Mouse (Mus musculus): ENCODE measurements at regions not wholly inside any gene's neighbourhood (a gene's known extent, or its start where the extent isn't known, plus 50 kb on each side); places are given as distances from the start of the nearest gene placed in this dataset.
"Not testable (repeated sequence)": the region's sequence is repeated elsewhere in the genome, so short reads cannot be mapped to it uniquely, and the experiment has no call there.

DNA sequence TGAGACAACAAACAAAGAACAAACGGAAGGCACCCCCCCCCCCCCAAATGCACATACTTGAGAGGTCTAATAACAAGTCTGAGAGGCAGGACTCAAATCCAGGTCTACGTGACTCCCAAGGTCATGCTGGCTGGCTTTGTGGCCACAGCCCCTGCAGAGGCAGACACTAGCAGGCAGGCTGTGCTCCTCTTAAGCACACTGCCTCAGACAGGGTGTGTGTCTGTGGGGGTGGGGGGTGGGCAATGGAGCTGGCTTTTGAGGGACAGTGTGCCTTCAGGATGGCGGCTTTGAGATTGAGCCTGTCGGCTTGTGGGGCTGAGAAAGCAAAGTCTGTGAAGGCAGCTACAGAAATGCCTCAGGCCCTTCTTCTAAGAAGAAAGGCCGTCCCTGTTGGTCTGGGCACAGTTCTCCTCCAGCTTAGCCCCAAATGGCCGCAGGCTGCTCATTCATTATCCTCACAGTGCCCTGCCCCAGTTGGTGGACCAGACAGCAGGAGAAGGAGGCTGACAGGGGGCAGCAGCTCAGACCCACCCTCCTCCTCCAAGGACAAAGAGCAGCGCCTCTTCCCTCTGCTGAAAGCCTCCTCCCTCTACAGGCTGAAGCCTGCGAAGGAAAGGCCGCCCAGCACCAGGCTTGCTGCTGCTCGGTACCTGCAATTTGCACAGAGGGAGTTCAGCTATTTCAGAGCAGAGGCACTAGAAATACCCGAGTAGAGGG is 171.3 kb upstream of the Myt1l start:
- Histone ChIP-seq H3K27ac (no peak overlapping the region), H3K4me3 (no peak overlapping the region)
- TF ChIP-seq CTCF (IDR thresholded peaks at IDR 0.05): no peak
- DNase-seq: no peak
- intact Hi-C loops (cut with DNase I): no loop called here

GRCm38 (mm10) chr12:29361236-29361635 is 166.9 kb upstream of the Myt1l start:
- intact Hi-C loops (cut with DNase I): no loop called here
- no peak for DNase-seq
- no peak overlapping the region for H3K27ac ChIP-seq
- TF ChIP-seq CTCF (IDR thresholded peaks at IDR 0.05): no peak
- H3K4me3 ChIP-seq: no peak overlapping the region

GRCm38 (mm10) chr12:29367741-29368106 is 160.5 kb upstream of the Myt1l start:
- Histone ChIP-seq H3K4me3 (peak overlapping the region; percentile 68), H3K27ac (peak overlapping the region; percentile 28; the same call in 1 of the 2 replicates)
- DNase-seq; intact Hi-C loops (cut with DNase I): not testable (repeated sequence)

DNA sequence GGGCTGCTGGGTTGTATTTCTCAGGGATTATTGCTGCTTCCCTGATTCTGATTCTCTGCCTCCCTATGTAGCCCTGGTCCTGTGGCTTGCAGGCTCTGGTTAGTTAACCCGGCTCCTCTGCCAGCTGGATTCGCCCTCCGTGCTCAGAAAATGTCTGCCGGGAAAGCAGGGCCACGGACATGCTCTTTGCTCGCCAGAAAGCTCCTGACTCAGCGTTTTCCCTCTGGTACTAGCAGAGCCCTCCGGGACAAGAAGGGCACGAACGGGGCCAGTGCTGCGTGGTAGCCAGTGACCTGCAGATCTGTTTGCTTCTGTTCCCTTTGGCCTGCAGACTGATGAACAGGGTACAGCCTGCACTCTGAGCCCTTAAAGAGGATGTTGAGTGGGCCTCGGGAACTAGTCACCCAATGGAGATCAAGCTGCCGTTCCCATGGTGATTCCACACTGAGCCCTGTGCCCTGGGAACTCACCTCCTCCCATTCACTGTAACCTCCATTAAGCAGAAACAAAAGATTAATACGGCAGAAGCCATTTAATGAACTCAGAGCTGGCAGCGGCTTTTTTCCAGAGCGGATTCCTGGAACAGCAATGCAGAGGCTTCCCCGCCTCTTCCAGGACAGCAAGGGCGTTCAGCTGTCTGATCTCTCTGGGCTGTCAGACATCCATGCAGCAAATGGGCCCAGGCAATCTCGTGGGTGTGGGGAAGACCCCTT is 159.9 kb upstream of the Myt1l start:
- intact Hi-C loops (cut with DNase I): no loop called here
- peak overlapping the region; percentile 68 for H3K4me3 ChIP-seq

DNA sequence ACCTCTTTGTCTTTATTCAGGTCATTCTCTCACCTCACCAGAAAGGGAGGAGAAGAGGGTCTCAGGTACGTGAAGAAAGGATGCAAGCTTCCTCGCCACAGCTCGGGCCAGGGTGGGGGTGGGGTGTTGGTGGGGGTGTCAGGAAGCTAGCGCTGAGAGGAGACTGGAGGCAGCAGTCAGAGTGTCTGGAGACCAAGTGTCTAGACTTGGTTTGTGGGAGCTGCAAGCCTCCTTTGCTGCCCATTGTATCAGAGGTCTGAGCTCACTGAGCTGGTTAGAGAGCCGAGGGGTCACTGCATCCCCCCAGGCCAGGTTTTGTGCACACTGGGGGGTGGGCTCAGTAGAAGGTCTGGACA is 159.4 kb upstream of the Myt1l start:
- no peak for DNase-seq
- intact Hi-C loops (cut with DNase I): no loop called here
- H3K27ac ChIP-seq: no peak overlapping the region
- peak overlapping the region; percentile 68 for H3K4me3 ChIP-seq
- no peak for TF ChIP-seq CTCF (IDR thresholded peaks at IDR 0.05)

More for the DNA sequence above, 159.9 kb upstream of the Myt1l start:
- no peak for TF ChIP-seq CTCF (IDR thresholded peaks at IDR 0.05)
- peak overlapping the region; percentile 28; the same call in 1 of the 2 replicates for H3K27ac ChIP-seq
- DNase-seq: peak; percentile 55

- TF ChIP-seq CTCF (IDR thresholded peaks at IDR 0.05): no peak
- Histone ChIP-seq H3K27ac (no peak overlapping the region), H3K4me3 (no peak overlapping the region)
- intact Hi-C loops (cut with DNase I): no loop called here
- no peak for DNase-seq
Measured at GRCm38 (mm10) chr12:29391756-29392155, 136.4 kb upstream of the Myt1l start.

DNA sequence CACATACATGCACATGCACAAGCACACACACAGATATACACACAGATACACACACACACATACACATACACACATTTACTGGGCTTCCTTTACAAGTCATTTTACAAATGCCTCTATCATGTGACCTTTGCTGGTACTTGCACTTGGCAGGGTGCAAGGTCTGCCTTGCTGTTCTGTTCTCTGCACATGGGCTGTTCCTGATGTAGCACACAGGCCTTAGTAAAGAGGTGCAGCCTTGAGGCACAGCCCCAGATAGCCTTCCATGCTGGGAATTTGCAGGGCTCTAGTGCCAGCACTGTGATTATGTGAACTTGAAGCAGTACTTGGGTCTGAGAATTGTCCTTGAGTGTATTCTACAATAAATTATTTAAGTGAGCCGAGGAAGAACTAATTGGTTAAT is 133.9 kb upstream of the Myt1l start:
- Histone ChIP-seq H3K4me3 (no peak overlapping the region), H3K27ac (no peak overlapping the region)
- TF ChIP-seq CTCF (IDR thresholded peaks at IDR 0.05): no peak
- DNase-seq: no peak
- intact Hi-C loops (cut with DNase I): no loop called here

GRCm38 (mm10) chr12:29394881-29395280 is 133.3 kb upstream of the Myt1l start:
- intact Hi-C loops (cut with DNase I): no loop called here
- TF ChIP-seq CTCF (IDR thresholded peaks at IDR 0.05): no peak
- no peak for DNase-seq
- Histone ChIP-seq H3K27ac (no peak overlapping the region), H3K4me3 (no peak overlapping the region)

DNA sequence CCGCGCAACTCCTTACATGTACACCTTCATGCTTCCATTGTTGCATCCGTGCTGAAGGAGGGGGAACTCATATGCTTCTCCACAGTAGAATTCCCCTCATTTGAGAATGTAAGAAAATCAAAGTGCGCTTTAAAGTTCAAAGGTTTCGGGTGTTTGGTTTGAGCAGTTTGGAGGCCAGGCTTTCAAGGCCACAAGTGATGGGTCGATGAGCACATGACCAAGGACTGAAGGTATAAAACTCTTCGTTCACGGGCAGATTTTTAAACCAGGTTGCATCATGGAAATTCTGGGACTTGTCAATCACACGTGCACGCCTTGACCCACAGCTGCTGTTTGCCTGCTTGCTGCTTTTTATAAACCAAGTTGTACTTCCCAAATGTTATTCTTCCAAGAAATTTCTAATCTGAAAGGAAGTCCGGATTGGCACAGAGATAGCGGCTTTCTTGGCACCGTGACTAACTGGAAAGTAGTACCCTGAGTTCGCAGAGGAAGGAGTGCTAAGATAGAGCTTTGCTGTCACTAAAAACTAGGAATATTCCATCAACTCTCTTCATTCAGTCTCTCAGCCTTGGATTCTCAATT is 132.7 kb upstream of the Myt1l start:
- Histone ChIP-seq H3K4me3 (no peak overlapping the region), H3K27ac (no peak overlapping the region)
- DNase-seq: no peak
- no peak for TF ChIP-seq CTCF (IDR thresholded peaks at IDR 0.05)
- intact Hi-C loops (cut with DNase I): no loop called here

DNA sequence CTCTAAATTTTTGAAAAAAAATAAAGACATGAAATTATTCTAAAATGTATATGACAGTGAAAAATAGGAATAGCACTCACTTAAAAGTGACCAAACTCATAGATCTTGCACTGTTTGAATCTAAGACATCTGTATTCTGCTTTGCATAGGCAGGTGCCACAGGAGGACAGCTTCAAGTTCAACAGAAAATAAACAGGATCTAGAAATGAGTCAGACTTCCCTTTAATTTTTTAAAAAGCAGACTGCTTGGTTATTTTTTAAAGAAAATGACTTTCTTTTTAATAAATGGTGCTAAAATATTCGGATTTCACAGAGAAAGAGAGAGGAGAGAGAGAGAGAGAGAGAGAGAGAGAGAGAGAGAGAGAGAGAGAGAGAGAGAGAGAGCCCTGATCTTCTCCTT is 123.8 kb upstream of the Myt1l start:
- Histone ChIP-seq H3K27ac (no peak overlapping the region), H3K4me3 (no peak overlapping the region)
- intact Hi-C loops (cut with DNase I): no loop called here
- no peak for TF ChIP-seq CTCF (IDR thresholded peaks at IDR 0.05)
- DNase-seq: no peak

GRCm38 (mm10) chr12:29409336-29410055 is 118.7 kb upstream of the Myt1l start:
- intact Hi-C loops (cut with DNase I): no loop called here
- Histone ChIP-seq H3K4me3 (no peak overlapping the region), H3K27ac (no peak overlapping the region)
- no peak for DNase-seq
- no peak for TF ChIP-seq CTCF (IDR thresholded peaks at IDR 0.05)

DNA sequence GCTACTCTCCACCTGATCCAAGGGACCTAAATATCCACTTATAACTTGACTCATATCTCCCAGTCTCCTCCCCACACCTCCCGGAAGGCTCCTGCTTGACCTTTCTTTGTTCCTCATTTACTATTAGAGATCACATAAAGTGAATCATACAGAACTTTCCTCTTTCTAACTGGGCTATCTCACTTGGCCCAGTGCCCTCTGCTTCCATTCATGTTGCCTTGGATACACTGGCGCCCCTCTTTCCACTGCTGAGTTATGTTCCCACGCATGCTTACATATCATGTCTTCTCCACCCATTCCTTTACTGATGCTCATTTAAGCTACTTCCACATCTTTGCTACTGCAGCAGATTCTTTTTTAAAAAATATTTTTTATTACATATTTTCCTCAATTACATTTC is 94.2 kb upstream of the Myt1l start:
- no peak overlapping the region for H3K4me3 ChIP-seq
- H3K27ac ChIP-seq: no peak overlapping the region
- intact Hi-C loops (cut with DNase I): no loop called here
- no peak for TF ChIP-seq CTCF (IDR thresholded peaks at IDR 0.05)
- no peak for DNase-seq
